Mouse (Mus musculus): Measurements from ENCODE around the gene Ccdc184. TPM values are rescaled to one million over a fixed set of nuclear protein-coding genes. Genes with fewer than 3 reads are reported as not detected.
A peak's percentile ranks its signal among the peaks of the same experiment; 100 is the strongest.

Ccdc184 gene
- polyA plus RNA-seq, 1 experiment = not detected

DNA sequence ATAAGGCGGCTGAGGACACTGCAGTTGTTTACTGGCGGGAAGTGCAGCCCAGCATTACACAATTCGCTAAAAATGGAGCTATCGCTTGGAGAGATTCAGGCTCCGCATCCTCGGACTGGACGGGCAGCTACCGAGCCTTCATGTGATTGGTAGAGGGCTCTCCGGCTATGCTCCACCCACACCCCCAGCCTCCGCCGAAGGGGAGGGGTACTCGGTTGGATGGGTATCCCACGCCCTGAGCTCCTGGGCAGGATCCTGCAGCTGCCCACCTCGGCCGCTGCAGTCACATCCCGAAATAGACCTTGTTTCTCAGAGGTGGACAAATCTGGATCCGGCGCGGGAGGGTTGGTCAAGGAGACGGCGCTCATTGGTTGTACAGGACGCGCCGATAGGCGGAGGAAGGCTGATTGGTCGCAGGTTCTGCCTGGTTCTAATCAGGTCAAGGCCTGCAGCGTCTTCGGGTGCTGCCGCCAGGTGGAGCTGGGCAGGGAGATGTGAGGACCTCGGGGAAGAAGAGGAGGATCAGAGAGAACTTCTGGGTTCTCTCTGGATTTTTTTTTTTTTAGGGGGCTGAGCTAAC, 14.3 kb downstream of the Ccdc184 start:
- peak; percentile 44 for TF ChIP-seq GATA1 (IDR thresholded peaks at IDR 0.05; ENCODE audit: low read length)
- no peak for TF ChIP-seq TAL1 (IDR thresholded peaks at IDR 0.05; ENCODE audit: low read length)
- Histone ChIP-seq H3K4me3 (replicated peaks) (peak overlapping the region; percentile 61), H3K36me3 (ENCODE audit: control insufficient read depth) (no peaks in the 10 kb centered on the region), H3K9me3 (ENCODE audit: control insufficient read depth, low read length) (no peaks in the 10 kb centered on the region), H3K4me1 (ENCODE audit: control insufficient read depth) (peaks cover 11% of the 10 kb centered on the region), H3K27me3 (ENCODE audit: control insufficient read depth) (peaks cover 44% of the 10 kb centered on the region)

DNA sequence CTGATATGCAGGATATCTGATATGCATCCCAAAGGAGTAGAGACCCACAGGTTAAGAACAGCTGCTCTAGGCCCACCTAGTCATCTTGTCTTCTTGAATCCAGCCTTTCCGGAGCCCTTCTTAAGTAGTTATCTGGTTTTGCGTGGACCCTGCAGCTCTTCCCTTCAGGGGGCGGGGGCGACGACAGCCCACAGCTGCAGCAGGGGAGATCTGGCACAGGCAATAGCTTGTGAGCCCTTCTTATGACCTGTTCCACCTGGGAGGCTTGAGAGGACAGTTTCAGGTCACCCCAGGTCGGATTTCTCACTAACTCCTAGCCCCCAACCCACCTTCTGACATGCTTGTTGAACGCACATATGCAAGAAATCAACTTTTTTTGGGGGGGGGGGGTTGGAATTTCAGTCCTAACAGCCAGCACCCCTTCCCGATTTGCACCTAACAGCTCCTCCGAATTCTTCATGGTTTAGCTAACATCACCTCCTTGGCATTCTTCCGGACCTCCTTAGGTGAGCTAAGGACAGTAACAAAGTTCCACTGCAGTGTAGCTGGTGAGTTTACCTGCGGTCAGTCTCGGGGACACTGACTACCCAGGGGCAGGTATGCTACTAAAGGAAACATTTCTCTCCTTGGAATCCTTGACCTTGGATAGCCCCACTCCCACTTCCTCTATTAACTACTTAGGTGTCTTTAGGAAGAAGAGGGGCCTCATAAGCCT, 15.1 kb downstream of the Ccdc184 start:
- Histone ChIP-seq H3K9me3 (ENCODE audit: control insufficient read depth, low read length) (no peaks in the 10 kb centered on the region), H3K36me3 (ENCODE audit: control insufficient read depth) (no peaks in the 10 kb centered on the region)
- TF ChIP-seq TAL1 (IDR thresholded peaks at IDR 0.05; ENCODE audit: low read length) = no peak
- TF ChIP-seq GATA1 (IDR thresholded peaks at IDR 0.05; ENCODE audit: low read length) = no peak

DNA sequence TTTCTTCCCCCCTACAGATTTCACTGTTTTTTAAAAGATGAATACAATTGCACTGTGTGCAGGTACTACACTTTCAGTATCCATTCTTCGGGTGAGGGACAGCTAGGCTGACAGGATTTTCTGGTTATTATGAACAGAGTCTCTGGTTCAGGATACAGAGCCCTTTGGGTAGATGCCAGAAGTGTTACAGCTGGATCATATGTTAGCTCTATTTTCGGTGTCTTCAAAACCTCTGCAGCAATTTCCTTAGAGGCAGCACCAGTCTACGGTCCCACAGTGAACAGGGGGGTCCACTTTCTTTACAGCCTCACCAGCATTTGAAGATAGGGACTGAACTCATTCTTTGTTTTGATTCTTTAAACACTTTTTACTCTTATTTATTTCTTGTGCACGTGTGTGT, 17.5 kb downstream of the Ccdc184 start:
- Histone ChIP-seq H3K36me3 (ENCODE audit: control insufficient read depth) (no peaks in the 10 kb centered on the region), H3K27me3 (ENCODE audit: control insufficient read depth) (peaks cover 27% of the 10 kb centered on the region), H3K4me3 (replicated peaks) (no peak overlapping the region), H3K9me3 (ENCODE audit: control insufficient read depth, low read length) (no peaks in the 10 kb centered on the region), H3K4me1 (ENCODE audit: control insufficient read depth) (peaks cover 11% of the 10 kb centered on the region)
- no peak for TF ChIP-seq GATA1 (IDR thresholded peaks at IDR 0.05; ENCODE audit: low read length)
- no peak for TF ChIP-seq TAL1 (IDR thresholded peaks at IDR 0.05; ENCODE audit: low read length)

More for the DNA sequence above, 15.1 kb downstream of the Ccdc184 start:
- H3K27me3 ChIP-seq (ENCODE audit: control insufficient read depth) = peaks cover 39% of the 10 kb centered on the region
- no peak overlapping the region for H3K4me3 ChIP-seq (replicated peaks)
- peaks cover 11% of the 10 kb centered on the region for H3K4me1 ChIP-seq (ENCODE audit: control insufficient read depth)

DNA sequence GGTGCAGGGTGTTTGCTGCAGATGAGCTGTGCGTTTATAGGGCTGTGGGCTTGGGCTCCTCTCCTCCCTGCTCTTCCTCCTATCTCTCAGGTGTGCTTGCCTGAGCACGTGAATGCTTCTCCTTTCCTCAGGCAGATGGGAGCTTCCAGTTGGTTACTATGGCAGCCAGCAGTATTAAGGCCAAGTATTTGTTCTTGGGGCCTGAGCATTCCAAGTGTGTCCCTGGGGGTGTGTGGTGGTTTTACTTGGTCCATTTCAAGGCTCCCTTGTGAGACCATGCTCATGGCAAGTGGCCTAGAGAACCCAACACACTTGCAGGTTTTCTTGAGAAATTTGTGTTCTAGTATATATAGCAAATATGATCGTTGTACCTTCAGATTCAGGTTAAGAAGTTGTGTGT, 28.5 kb downstream of the Ccdc184 start, which contains the start of gene Olfr288:
Gene Olfr288 (minus strand): TSS at position 101 of the 400 bp plus-strand sequence.
- H3K27me3 ChIP-seq (ENCODE audit: control insufficient read depth) = no peaks in the 10 kb centered on the region; the same call in 1 of the 2 replicates
- no peaks in the 10 kb centered on the region for H3K4me1 ChIP-seq (ENCODE audit: control insufficient read depth)
- no peaks in the 10 kb centered on the region for H3K36me3 ChIP-seq (ENCODE audit: control insufficient read depth)
- TF ChIP-seq GATA1 (IDR thresholded peaks at IDR 0.05; ENCODE audit: low read length) = no peak
- TF ChIP-seq TAL1 (IDR thresholded peaks at IDR 0.05; ENCODE audit: low read length) = no peak
- no peaks in the 10 kb centered on the region for H3K9me3 ChIP-seq (ENCODE audit: control insufficient read depth, low read length)
- no peak within 1 kb of the TSS for H3K4me3 ChIP-seq (replicated peaks)

DNA sequence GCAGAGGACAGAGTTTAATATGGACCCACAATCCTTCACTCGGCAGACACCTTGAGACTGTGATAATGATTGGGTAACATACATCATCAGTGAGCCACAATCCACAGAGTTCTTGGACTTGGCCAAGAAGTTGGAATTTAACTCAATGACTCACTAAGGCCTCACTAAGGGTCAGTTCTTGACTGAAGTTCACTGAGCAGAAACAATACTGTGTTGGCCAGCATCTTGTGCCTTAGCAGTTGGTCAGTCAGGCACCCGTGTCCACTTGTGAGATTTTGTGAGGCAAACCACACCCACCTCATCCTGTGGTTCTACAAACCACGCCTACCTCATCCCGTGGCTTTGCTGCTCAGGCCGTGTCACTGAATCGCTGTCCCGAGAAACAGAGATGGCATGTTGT, 42.7 kb downstream of the Ccdc184 start:
- Histone ChIP-seq H3K4me1 (ENCODE audit: control insufficient read depth) (no peaks in the 10 kb centered on the region), H3K9me3 (ENCODE audit: control insufficient read depth, low read length) (no peaks in the 10 kb centered on the region), H3K36me3 (ENCODE audit: control insufficient read depth) (no peaks in the 10 kb centered on the region), H3K4me3 (replicated peaks) (no peak overlapping the region), H3K27me3 (ENCODE audit: control insufficient read depth) (no peaks in the 10 kb centered on the region)
- TF ChIP-seq TAL1 (IDR thresholded peaks at IDR 0.05; ENCODE audit: low read length) = no peak
- TF ChIP-seq GATA1 (IDR thresholded peaks at IDR 0.05; ENCODE audit: low read length) = no peak

DNA sequence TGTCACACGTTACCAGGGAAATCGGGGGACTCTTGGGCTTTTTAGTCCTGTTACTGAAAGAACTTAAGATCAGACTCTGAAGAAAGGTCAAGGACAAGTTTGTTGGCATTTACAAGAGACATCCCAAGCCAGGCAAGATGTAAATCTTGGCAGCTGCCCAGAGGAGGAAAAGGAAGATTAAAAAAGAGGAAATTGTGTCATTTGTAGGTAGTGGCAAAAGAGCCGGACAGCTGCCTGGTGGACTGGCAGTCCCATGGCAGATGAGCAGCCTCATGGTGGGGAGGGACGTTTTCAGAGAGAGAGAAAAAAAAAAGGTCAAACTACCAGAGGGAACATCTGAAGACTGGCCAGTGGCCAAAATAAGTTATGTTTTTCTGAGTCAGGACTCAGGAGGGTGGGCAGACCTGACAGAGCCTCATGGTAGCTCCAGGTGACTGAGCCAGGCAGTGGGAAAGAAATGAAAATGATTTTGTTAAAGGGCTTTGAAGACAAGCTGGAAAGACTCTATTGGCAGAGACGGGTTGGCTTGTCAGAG, 46.4 kb downstream of the Ccdc184 start:
- Histone ChIP-seq H3K27me3 (ENCODE audit: control insufficient read depth) (no peaks in the 10 kb centered on the region), H3K36me3 (ENCODE audit: control insufficient read depth) (no peaks in the 10 kb centered on the region), H3K4me3 (replicated peaks) (no peak overlapping the region), H3K4me1 (ENCODE audit: control insufficient read depth) (no peaks in the 10 kb centered on the region), H3K9me3 (ENCODE audit: control insufficient read depth, low read length) (no peaks in the 10 kb centered on the region)
- TF ChIP-seq TAL1 (IDR thresholded peaks at IDR 0.05; ENCODE audit: low read length) (no peak), GATA1 (IDR thresholded peaks at IDR 0.05; ENCODE audit: low read length) (no peak)

DNA sequence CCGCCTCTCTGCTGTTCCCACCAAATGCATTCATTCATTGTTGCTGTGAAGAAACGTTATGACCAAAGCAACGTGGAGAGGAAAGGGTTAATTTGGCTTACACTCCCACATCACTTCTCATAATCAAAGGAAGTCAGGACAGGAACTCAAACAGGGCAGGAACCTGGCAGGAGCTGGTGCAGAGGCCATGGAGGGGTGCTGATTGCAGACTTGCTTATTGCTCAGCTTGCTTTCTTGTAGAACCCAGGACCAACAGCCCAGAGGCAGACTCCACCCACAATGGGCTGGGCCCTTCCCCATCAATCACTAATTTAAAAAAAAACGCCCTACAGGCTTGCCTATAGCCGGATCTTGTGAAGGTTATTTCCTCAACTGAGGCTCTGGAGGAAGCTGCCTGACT, 47.2 kb downstream of the Ccdc184 start:
- no peaks in the 10 kb centered on the region for H3K27me3 ChIP-seq (ENCODE audit: control insufficient read depth)
- H3K4me1 ChIP-seq (ENCODE audit: control insufficient read depth) = no peaks in the 10 kb centered on the region
- TF ChIP-seq TAL1 (IDR thresholded peaks at IDR 0.05; ENCODE audit: low read length) (no peak), GATA1 (IDR thresholded peaks at IDR 0.05; ENCODE audit: low read length) (no peak)
- H3K4me3 ChIP-seq (replicated peaks) = no peak overlapping the region
- no peaks in the 10 kb centered on the region for H3K36me3 ChIP-seq (ENCODE audit: control insufficient read depth)
- no peaks in the 10 kb centered on the region for H3K9me3 ChIP-seq (ENCODE audit: control insufficient read depth, low read length)

Other genes with a start within 250 kb of the Ccdc184 start
- 0.37 and 0.53 TPM in 2 replicates for gene Tmem106c, start 203.0 kb upstream of the Ccdc184 start, polyA plus RNA-seq (2012)
- not detected in 2 replicates for gene Col2a1, start 162.5 kb upstream of the Ccdc184 start, polyA plus RNA-seq (2012)
- 2.4 and 3.1 TPM in 2 replicates for gene Pfkm, start 74.6 kb upstream of the Ccdc184 start, polyA plus RNA-seq (2012)
- 0.71 and 1.0 TPM in 2 replicates for gene Senp1, start 73.4 kb upstream of the Ccdc184 start, polyA plus RNA-seq (2012)
- 0.42 and 0.43 TPM in 2 replicates for gene Asb8, start 1.5 kb upstream of the Ccdc184 start, polyA plus RNA-seq (2012)
- gene Olfr288, start 28.4 kb downstream of the Ccdc184 start, polyA plus RNA-seq (2012) = not detected in 2 replicates
- not detected in 2 replicates for gene Gm44579, start 53.8 kb downstream of the Ccdc184 start, polyA plus RNA-seq (2012)
- gene Olfr287, start 53.9 kb downstream of the Ccdc184 start, polyA plus RNA-seq (2012) = not detected in 2 replicates
- gene Olfr286, start 67.3 kb downstream of the Ccdc184 start, polyA plus RNA-seq (2012) = not detected in 2 replicates
- gene H1fnt, start 90.1 kb downstream of the Ccdc184 start, polyA plus RNA-seq (2012) = not detected in 2 replicates
- gene Zfp641, start 129.0 kb downstream of the Ccdc184 start, polyA plus RNA-seq (2012) = 0.03 TPM in 1 of 2 replicates, not detected in the other
- 0.01 TPM in 1 of 2 replicates, not detected in the other for gene Olfr285, start 150.2 kb downstream of the Ccdc184 start, polyA plus RNA-seq (2012)
- gene Olfr284, start 173.8 kb downstream of the Ccdc184 start, polyA plus RNA-seq (2012) = not detected in 2 replicates
- not detected in 2 replicates for gene Olfr283, start 213.8 kb downstream of the Ccdc184 start, polyA plus RNA-seq (2012)